Mouse (Mus musculus) lung, adult 2 months (tissue): ENCODE measurements around the gene H13. TPM values are rescaled to one million over a fixed set of nuclear protein-coding genes. Genes with fewer than 3 reads are reported as not detected.

Source experiments
- DNase-seq: peaks from one replicate; pipeline ENCODE4 v3.0.0; 2022
- H3K4me1 ChIP-seq: fragments of 200-500 bp; 2 replicates; pipeline ENCODE4 v1.6.1; 2011; ENCODE audit warnings: low read length; ENCODE audit not compliant: control insufficient read depth, insufficient read depth
- H3K4me3 ChIP-seq: fragments of 200-500 bp; replicated peaks from 2 replicates; pipeline ENCODE3; 2011; ENCODE audit warnings: low read depth, mild to moderate bottlenecking, control low read depth, low read length; ENCODE audit errors: extremely low read depth
- CTCF ChIP-seq: fragments of 200-500 bp; IDR thresholded peaks from 2 replicates; pipeline ENCODE4 v1.5.1; 2011; ENCODE audit warnings: mild to moderate bottlenecking, low read length, control low read depth; ENCODE audit not compliant: insufficient read depth
- POLR2A ChIP-seq: fragments of 200-500 bp; IDR thresholded peaks from 2 replicates; pipeline ENCODE4 v1.6.1; 2011; ENCODE audit warnings: low read depth, mild to moderate bottlenecking, control low read depth, low read length, borderline replicate concordance; ENCODE audit errors: extremely low read depth
- WGBS: fragments of 180-500 bp; shearing (Covaris S2); methylation state at CpG from one replicate; pipeline ENCODE4 v1.1.7; 2018; 5-methylcytosine and 5-hydroxymethylcytosine counted together
- polyA plus RNA-seq: library from polyadenylated mRNA; depleted of rRNA; stranded (reverse); fragments of >200 nt; gene quantifications from 2 replicates; pipeline ENCODE4 v1.2.3, GENCODE M21; 2012

H13 gene
- polyA plus RNA-seq, 1 experiment: 125 TPM

DNA sequence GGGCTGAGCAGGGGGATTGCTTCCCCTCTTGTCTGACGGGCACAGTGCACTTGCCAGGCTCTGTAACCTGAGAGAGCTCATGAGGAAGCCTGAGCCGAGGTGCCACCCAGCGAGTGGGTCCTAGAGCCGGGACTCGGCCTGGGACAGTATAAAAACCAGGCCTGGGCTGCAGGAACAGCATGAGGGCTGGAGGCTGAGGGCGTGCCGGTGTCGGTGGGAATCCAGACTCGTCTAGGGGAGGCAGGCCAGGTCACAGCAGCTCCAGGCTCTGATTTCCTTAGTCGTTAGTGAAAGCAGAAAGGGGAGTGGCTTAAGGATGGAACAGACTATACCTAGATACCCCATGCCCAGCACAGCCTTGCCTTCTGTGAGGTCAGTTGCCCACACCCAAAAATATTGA lies 26.8 kb downstream of the H13 start:
- H3K4me1 ChIP-seq: peaks cover 8% of the 10 kb centered on the region
- no peak for TF ChIP-seq POLR2A
- TF ChIP-seq CTCF: no peak
- WGBS: 65% methylated on average over 10 of the region's 10 CpGs
- no peak for DNase-seq
- no peak overlapping the region for H3K4me3 ChIP-seq

DNA sequence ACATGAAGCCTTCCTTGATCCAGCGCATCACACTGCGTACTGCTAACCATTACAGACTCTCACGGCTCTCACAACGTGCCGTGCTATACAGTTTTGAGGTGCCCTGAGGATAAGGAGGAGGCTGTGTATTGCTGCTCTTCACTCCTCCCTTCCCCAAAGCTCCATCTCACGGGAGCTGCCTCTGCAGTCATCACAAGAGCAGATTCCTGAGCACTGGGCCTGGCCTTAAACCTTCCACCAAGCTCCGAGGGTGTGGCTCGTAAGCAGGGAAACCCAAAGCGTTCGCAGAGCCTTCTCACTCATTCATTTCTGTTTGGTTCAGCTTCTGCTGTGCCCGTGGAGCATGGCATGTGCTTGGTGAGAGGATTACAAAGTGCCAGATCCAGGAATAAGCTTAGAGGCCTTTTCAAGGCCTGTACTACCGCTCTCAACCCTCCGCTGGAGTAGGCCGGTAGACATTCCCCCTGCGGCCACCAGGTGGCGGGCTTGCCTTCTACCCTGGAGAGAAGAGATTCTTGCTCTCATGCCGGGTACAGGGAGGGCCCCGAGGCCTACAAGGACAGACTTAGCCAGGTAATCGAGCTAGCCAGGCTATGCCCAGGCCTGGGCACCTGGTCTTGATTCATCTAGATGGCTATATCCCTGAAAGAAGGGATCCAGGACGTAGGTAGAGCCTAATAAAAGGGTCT lies 27.4 kb downstream of the H13 start:
- Histone ChIP-seq H3K4me1 (peaks cover 8% of the 10 kb centered on the region), H3K4me3 (no peak overlapping the region)
- peak; percentile 92 for DNase-seq
- TF ChIP-seq POLR2A (no peak), CTCF (peak; percentile 86)
- whole genome bisulfite sequencing: 37% methylated on average over 20 of the region's 20 CpGs

DNA sequence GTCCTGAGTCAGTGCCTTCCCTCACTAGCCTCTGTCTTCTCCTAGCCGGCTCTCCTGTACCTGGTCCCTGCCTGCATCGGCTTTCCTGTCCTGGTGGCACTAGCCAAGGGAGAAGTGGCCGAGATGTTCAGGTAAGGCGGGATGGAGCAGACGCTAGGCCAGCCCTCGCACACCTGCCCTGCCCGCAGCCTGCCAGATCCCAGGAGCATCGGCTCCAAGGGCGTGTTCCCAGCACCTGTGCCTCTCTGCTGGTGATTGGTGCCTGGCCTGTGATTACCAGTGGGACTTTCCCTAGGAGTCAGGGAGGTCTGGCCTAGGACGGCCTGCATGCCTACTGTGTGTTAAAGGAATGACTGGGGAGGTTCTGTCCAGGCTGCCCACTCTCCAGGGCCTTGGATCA lies 30.9 kb downstream of the H13 start:
- TF ChIP-seq POLR2A (no peak), CTCF (no peak)
- WGBS: 88% methylated on average over 10 of the region's 10 CpGs

DNA sequence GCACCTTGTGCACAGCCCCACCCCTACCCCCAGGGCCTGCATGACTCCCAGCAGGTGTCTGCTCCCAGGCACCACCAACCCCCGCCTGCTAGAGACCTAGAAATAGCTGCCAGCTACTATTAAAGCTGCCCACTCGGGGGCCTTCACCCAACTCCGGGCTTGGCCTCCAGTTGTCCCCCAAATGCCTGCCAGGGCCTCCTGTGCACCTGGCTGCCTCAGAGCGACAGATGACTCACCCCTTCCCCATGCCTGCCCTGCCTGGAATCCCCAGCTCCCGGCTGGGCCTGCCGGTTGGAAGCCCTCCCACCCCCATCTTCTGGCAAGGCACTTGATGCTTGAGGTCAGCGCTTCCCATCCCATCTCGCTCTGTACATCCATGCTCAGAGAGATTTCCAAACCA lies 31.5 kb downstream of the H13 start:
- no peak for DNase-seq
- WGBS: 86% methylated on average over 8 of the region's 8 CpGs
- peaks cover 6% of the 10 kb centered on the region; the same call in 1 of the 2 replicates for H3K4me1 ChIP-seq
- no peak for TF ChIP-seq CTCF
- TF ChIP-seq POLR2A: no peak
- H3K4me3 ChIP-seq: no peak overlapping the region

More for the DNA sequence above, 30.9 kb downstream of the H13 start:
- H3K4me1 ChIP-seq: peaks cover 6% of the 10 kb centered on the region; the same call in 1 of the 2 replicates
- H3K4me3 ChIP-seq: no peak overlapping the region
- DNase-seq: no peak

DNA sequence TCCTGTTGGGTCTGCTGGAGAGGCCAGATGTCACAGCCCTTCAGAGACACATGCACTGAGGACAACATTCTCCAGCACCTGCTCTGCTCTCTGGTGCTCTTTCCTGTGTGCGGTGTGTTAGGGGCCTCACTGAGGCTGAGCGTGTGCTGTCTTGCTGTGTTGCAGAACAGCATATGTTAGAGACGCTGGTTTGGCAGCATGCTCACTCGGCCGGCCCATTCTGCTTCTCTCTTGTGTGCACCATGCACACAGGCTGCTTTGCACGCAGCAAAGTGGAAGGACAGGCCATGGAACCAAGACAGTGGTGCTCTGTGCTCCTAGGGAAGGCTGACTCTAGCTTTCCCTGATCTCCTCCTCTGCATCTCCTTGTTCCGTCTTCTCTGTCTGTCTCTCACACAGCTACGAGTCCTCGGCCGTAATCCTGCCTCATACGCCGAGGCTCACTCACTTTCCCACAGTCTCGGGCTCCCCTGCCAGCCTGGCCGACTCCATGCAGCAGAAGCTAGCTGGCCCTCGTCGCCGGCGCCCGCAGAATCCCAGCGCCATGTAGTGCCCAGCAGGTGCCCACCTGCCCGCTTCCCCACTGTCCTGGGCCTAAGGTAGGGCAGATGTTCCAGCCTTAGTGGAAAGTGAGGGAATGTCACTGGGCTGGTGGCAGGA lies 34.5 kb downstream of the H13 start:
- WGBS: 90% methylated on average over 21 of the region's 21 CpGs
- H3K4me3 ChIP-seq: no peak overlapping the region
- peaks cover 14% of the 10 kb centered on the region for H3K4me1 ChIP-seq
- no peak for TF ChIP-seq POLR2A
- TF ChIP-seq CTCF: no peak
- no peak for DNase-seq

DNA sequence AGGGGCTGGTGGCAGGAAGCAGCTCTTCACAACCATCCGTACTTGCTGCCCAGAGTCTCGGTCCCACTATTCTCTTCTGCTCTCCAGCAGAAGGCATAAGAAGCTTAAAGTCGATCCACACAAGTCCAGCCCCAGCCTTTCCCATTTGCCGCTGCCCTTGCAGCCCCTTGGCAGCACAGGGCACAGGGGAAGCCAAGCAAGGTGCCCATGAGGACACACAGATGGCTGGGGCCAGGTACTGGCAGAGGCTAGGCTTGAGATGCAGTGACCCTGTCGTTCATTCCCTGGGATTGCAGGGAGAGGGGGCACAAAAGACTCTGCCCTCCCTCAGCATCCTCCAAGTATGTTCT lies 35.0 kb downstream of the H13 start:
- TF ChIP-seq CTCF: no peak
- TF ChIP-seq POLR2A: no peak
- WGBS: 77% methylated on average over 5 of the region's 5 CpGs
- DNase-seq: no peak
- Histone ChIP-seq H3K4me3 (no peak overlapping the region), H3K4me1 (peaks cover 14% of the 10 kb centered on the region)

DNA sequence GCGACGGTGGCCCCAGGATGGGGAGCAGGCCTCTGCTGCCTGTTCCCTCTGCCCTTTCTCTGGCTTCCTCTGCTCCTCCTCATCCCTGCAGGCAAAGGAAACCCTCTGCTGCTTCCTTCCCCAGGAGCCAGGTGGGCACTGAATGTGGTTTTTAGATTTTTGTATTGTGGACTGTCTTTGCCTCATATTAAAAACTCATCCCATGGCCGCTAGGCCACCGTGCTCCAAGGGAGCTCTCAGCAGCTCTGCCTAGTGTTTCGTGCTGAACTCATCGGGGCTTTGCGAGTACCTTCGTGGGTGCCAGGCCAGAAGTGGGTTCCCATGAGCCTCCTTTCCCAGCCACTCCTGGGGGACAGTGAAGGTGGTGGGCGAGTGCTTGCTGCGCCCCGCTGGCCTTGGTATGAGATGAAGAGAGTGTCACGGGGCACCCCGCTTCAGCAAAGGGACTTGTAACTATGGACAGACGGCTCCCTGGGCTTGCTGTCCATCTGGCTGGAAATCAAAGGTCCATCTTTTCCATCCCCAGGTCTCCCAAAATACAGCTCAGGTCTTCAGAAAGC lies 35.6 kb downstream of the H13 start:
- WGBS: 87% methylated on average over 14 of the region's 14 CpGs
- TF ChIP-seq CTCF: no peak
- no peak for TF ChIP-seq POLR2A
- Histone ChIP-seq H3K4me3 (no peak overlapping the region), H3K4me1 (peaks cover 14% of the 10 kb centered on the region)
- DNase-seq: no peak

DNA sequence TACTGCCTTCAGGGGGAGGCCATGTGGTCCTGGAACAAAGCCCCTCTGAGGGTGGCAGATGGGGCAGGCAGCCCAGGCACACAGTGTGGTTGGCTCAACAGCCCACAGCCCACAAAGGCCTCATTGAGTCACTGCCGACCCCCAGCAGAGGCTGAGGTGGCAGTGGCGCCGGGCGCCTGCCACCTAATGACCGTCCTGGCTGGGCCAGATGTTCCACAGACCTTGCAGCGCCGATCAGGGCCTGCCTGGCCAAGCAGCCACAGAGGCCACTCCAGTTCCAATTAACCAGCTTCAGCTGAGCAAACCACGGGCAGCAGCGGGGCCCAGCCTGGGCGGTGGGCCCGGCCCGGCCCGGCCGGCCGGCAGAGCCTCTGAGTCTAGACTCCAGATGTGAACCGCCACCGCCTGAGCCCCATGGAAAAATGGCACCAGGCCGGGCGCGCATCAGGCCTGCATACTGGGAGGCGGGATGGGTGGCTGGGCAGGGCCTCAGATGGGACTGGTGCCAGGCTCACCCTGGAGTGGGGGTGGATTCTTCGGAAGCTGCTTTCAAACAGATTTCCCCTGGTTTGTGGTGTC lies 36.8 kb downstream of the H13 start:
- peak; percentile 53 for DNase-seq

DNA sequence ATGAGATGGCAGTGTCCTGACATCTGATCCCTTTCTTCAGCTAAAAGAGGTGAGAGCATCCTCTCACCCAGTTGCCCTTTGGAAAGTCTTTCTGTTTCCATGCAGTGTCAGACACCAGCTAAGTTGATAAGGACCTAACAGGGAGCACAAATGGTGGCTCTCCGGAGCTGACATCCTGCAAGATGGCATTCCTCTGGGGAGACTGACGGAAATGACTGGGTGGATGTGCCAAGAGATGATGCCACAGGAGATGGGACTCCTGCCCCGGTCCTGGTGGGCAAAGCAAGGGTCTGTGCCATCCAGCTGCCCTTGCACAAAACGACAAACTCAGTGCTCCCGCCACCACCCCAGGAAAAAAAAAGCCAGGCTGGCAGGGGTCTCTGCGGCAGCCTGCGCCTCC lies 37.9 kb downstream of the H13 start:
- no peak for DNase-seq
- no peak for TF ChIP-seq CTCF
- TF ChIP-seq POLR2A: no peak
- peaks cover 14% of the 10 kb centered on the region for H3K4me1 ChIP-seq
- peak overlapping the region; percentile 28 for H3K4me3 ChIP-seq
- 20% methylated on average over 7 of the region's 7 CpGs for WGBS

More for the DNA sequence above, 36.8 kb downstream of the H13 start:
- 52% methylated on average over 22 of the region's 22 CpGs for WGBS
- Histone ChIP-seq H3K4me3 (no peak overlapping the region), H3K4me1 (peaks cover 14% of the 10 kb centered on the region)
- TF ChIP-seq POLR2A: peak; percentile 57; the same call in 1 of the 2 replicates
- TF ChIP-seq CTCF: no peak

DNA sequence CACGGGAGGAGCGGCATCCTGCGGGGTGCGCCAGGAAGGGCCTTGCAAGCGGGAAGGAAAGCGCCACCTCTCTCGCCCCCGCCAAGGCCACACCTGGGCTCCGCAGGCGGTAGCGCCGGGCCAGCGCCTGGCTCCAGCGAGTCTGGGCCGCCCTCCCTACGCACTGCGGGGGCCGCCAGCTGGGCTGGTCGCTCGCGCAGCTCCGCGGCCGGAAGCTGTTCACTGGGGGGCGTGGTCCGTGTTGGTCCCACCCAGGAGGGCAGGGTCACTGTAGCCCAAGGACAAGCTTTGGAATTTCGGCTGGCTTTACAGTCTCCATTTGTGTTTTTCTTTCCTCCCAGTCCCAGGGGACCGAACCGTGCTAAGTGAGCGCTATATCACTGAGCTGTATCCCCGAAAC lies 38.4 kb downstream of the H13 start:
- TF ChIP-seq POLR2A (peak; percentile 67), CTCF (no peak)
- Histone ChIP-seq H3K4me3 (peak overlapping the region; percentile 57), H3K4me1 (peaks cover 14% of the 10 kb centered on the region)
- 20% methylated on average over 31 of the region's 31 CpGs for WGBS
- peak; percentile 88 for DNase-seq
